Mouse (Mus musculus): ENCODE results near the gene Mon2. TPM values are rescaled to one million over a fixed set of nuclear protein-coding genes. Genes with fewer than 3 reads are reported as not detected.

Mon2 gene
- total and polyA plus RNA-seq, 3 experiments = 33.8 to 38.6 TPM; not detected in 1

GRCm38 (mm10) chr10:123094504-123094903, 18.2 kb upstream of the Mon2 start (continued):
- TF ChIP-seq ZMIZ1 (IDR thresholded peaks at IDR 0.05; ENCODE audit: low read depth, low read length) (no peak), RAD21 (IDR thresholded peaks at IDR 0.05; ENCODE audit: low read depth, low read length) (no peak)

GRCm38 (mm10) chr10:123092577-123092976, 16.3 kb upstream of the Mon2 start:
- Histone ChIP-seq H3K27ac (ENCODE audit: control insufficient read depth, low read depth, low read length) (no peak overlapping the region), H3K27me3 (ENCODE audit: control insufficient read depth in 1 of 2, insufficient read depth in 2 of 2, low read length in 2 of 2) (no peaks in the 10 kb centered on the region), H3K36me3 (ENCODE audit: control insufficient read depth in 1 of 2, insufficient read depth in 2 of 2, low read length in 2 of 2) (peaks cover 0 to 6% of the 10 kb centered on the region in 2 experiments; a peak in 2 of 4 replicates), H3K9ac (ENCODE audit: control insufficient read depth, low read depth, low read length, poor library complexity, severe bottlenecking) (no peak overlapping the region), H3K9me3 (replicated peaks; ENCODE audit: insufficient read depth, low read length) (no peaks in the 10 kb centered on the region), H3K4me1 (ENCODE audit: control insufficient read depth in 1 of 2, insufficient read depth in 2 of 2, low read length in 2 of 2) (peaks cover 0 to 7% of the 10 kb centered on the region in 2 experiments; a peak in 3 of 4 replicates), H3K4me3 (ENCODE audit: control insufficient read depth in 1 of 2, insufficient read depth in 1 of 2, low read depth in 2 of 2, low read length in 2 of 2) (no peak overlapping the region), H3K79me2 (ENCODE audit: control insufficient read depth, insufficient read depth, low read length, poor library complexity) (no peaks in the 10 kb centered on the region)
- no peak for DNase-seq (ENCODE audit: low read depth, low spot score)
- TF ChIP-seq MAZ (IDR thresholded peaks at IDR 0.05; ENCODE audit: low read depth, low read length) (no peak), ZNF384 (IDR thresholded peaks at IDR 0.05; ENCODE audit: low read depth, low read length) (no peak), MAX (IDR thresholded peaks at IDR 0.05; ENCODE audit: low read length) (no peak), BHLHE40 (IDR thresholded peaks at IDR 0.05; ENCODE audit: borderline replicate concordance, low read depth, low read length) (no peak), UBTF (IDR thresholded peaks at IDR 0.05; ENCODE audit: borderline replicate concordance, insufficient read depth, low read depth, low read length) (no peak), TAL1 (IDR thresholded peaks at IDR 0.05; ENCODE audit: low read length) (no peak), MYC (IDR thresholded peaks at IDR 0.05; ENCODE audit: low read depth, low read length) (no peak), SIN3A (IDR thresholded peaks at IDR 0.05; ENCODE audit: low read length) (no peak), CTCF (IDR thresholded peaks at IDR 0.05 in 2 of 3, conservative IDR thresholded peaks at IDR 0.05 in 1 of 3; ENCODE audit: control insufficient read depth in 1 of 3, insufficient read depth in 1 of 3, low read depth in 2 of 3, low read length in 3 of 3, poor library complexity in 1 of 3, severe bottlenecking in 1 of 3) (no peak), SMC3 (IDR thresholded peaks at IDR 0.05; ENCODE audit: low read depth, low read length) (no peak), E2F4 (IDR thresholded peaks at IDR 0.05; ENCODE audit: borderline replicate concordance, low read depth, low read length) (no peak), POLR2A (IDR thresholded peaks at IDR 0.05; ENCODE audit: control insufficient read depth in 1 of 2, insufficient read depth in 1 of 2, low read depth in 1 of 2, low read length in 2 of 2, poor library complexity in 1 of 2) (no peak), POLR2AphosphoS2 (IDR thresholded peaks at IDR 0.05; ENCODE audit: low read length) (no peak), NRF1 (IDR thresholded peaks at IDR 0.05; ENCODE audit: insufficient read depth, low read depth, low read length, poor library complexity, severe bottlenecking) (no peak), ZC3H11A (IDR thresholded peaks at IDR 0.05; ENCODE audit: low read depth, low read length) (no peak)

GRCm38 (mm10) chr10:123091737-123092136, 15.4 kb upstream of the Mon2 start:
- H3K4me1 ChIP-seq (ENCODE audit: control insufficient read depth in 1 of 2, insufficient read depth in 2 of 2, low read length in 2 of 2) = peaks cover 0 to 7% of the 10 kb centered on the region in 2 experiments; a peak in 3 of 4 replicates
- no peaks in the 10 kb centered on the region for H3K79me2 ChIP-seq (ENCODE audit: control insufficient read depth, insufficient read depth, low read length, poor library complexity)
- no peak overlapping the region for H3K27ac ChIP-seq (ENCODE audit: control insufficient read depth, low read depth, low read length)
- peaks cover 0 to 6% of the 10 kb centered on the region in 2 experiments; a peak in 2 of 4 replicates for H3K36me3 ChIP-seq (ENCODE audit: control insufficient read depth in 1 of 2, insufficient read depth in 2 of 2, low read length in 2 of 2)
- H3K9me3 ChIP-seq (replicated peaks; ENCODE audit: insufficient read depth, low read length) = no peaks in the 10 kb centered on the region
- no peak overlapping the region; a peak in 1 of 4 replicates for H3K4me3 ChIP-seq (ENCODE audit: control insufficient read depth in 1 of 2, insufficient read depth in 1 of 2, low read depth in 2 of 2, low read length in 2 of 2)
- no peaks in the 10 kb centered on the region for H3K27me3 ChIP-seq (ENCODE audit: control insufficient read depth in 1 of 2, insufficient read depth in 2 of 2, low read length in 2 of 2)
- H3K9ac ChIP-seq (ENCODE audit: control insufficient read depth, low read depth, low read length, poor library complexity, severe bottlenecking) = peak overlapping the region; percentile 40
- peak; percentile 81 for DNase-seq (ENCODE audit: low read depth, low spot score)
- no peak for TF ChIP-seq TCF12 (IDR thresholded peaks at IDR 0.05; ENCODE audit: low read depth, low read length)
- TF ChIP-seq KAT2A (conservative IDR thresholded peaks at IDR 0.05; ENCODE audit: low read depth, low read length) = no peak
- TF ChIP-seq SMC3 (IDR thresholded peaks at IDR 0.05; ENCODE audit: low read depth, low read length) = peak; percentile 77
- no peak for TF ChIP-seq ETS1 (IDR thresholded peaks at IDR 0.05; ENCODE audit: low read depth, low read length)
- no peak for TF ChIP-seq CHD2 (IDR thresholded peaks at IDR 0.05; ENCODE audit: low read length)
- TF ChIP-seq SIN3A (IDR thresholded peaks at IDR 0.05; ENCODE audit: low read length) = peak; percentile 60
- TF ChIP-seq ZNF384 (IDR thresholded peaks at IDR 0.05; ENCODE audit: low read depth, low read length) = peak; percentile 67
- peak; percentile 56; the same call in 1 of the 2 replicates for TF ChIP-seq MAX (IDR thresholded peaks at IDR 0.05; ENCODE audit: low read length)
- 0 out of 2 replicates have a peak, but pooled peaks have one; percentile 15 for TF ChIP-seq ELF1 (IDR thresholded peaks at IDR 0.05; ENCODE audit: low read depth, low read length)
- peak; percentile 10; the same call in 1 of the 2 replicates for TF ChIP-seq USF1 (IDR thresholded peaks at IDR 0.05; ENCODE audit: low read depth, low read length)
- peak; percentile 79; the same call in 1 of the 2 replicates for TF ChIP-seq MYC (IDR thresholded peaks at IDR 0.05; ENCODE audit: low read depth, low read length)
- no peak for TF ChIP-seq HCFC1 (IDR thresholded peaks at IDR 0.05; ENCODE audit: low read depth, low read length)
- TF ChIP-seq MAZ (IDR thresholded peaks at IDR 0.05; ENCODE audit: low read depth, low read length) = no peak
- TF ChIP-seq CTCF (IDR thresholded peaks at IDR 0.05 in 2 of 3, conservative IDR thresholded peaks at IDR 0.05 in 1 of 3; ENCODE audit: control insufficient read depth in 1 of 3, insufficient read depth in 1 of 3, low read depth in 2 of 3, low read length in 3 of 3, poor library complexity in 1 of 3, severe bottlenecking in 1 of 3) = peak; percentile 58 to 91 (median 65)
- TF ChIP-seq CHD1 (IDR thresholded peaks at IDR 0.05; ENCODE audit: low read depth, low read length) = no peak
- no peak for TF ChIP-seq JUND (IDR thresholded peaks at IDR 0.05; ENCODE audit: low read depth, low read length)
- TF ChIP-seq E2F4 (IDR thresholded peaks at IDR 0.05; ENCODE audit: borderline replicate concordance, low read depth, low read length) = no peak
- TF ChIP-seq ZKSCAN1 (IDR thresholded peaks at IDR 0.05; ENCODE audit: low read depth, low read length) = no peak
- no peak for TF ChIP-seq UBTF (IDR thresholded peaks at IDR 0.05; ENCODE audit: borderline replicate concordance, insufficient read depth, low read depth, low read length)
- TF ChIP-seq ZC3H11A (IDR thresholded peaks at IDR 0.05; ENCODE audit: low read depth, low read length) = peak; percentile 81
- TF ChIP-seq BHLHE40 (IDR thresholded peaks at IDR 0.05; ENCODE audit: borderline replicate concordance, low read depth, low read length) = no peak
